Mouse (Mus musculus): ENCODE results near the gene Stard3.

GRCm38 (mm10) chr11:98325821-98326218 lies 32.3 kb upstream of the Stard3 start:
- TF ChIP-seq POLR2A (IDR thresholded peaks at IDR 0.05; ENCODE audit: low read depth, low read length) (no peak), EP300 (IDR thresholded peaks at IDR 0.05; ENCODE audit: low read length) (no peak), MAFK (IDR thresholded peaks at IDR 0.05; ENCODE audit: insufficient replicate concordance, low read length) (no peak), ZKSCAN1 (IDR thresholded peaks at IDR 0.05; ENCODE audit: borderline replicate concordance, low read depth, low read length) (no peak), POLR2AphosphoS2 (IDR thresholded peaks at IDR 0.05; ENCODE audit: low read depth, low read length) (no peak), GABPA (IDR thresholded peaks at IDR 0.05; ENCODE audit: insufficient replicate concordance, low read depth, low read length) (no peak), TCF12 (IDR thresholded peaks at IDR 0.05; ENCODE audit: low read depth, low read length) (no peak), NELFE (IDR thresholded peaks at IDR 0.05; ENCODE audit: low read depth, low read length) (no peak), SIN3A (IDR thresholded peaks at IDR 0.05; ENCODE audit: low read length) (no peak), ZNF384 (IDR thresholded peaks at IDR 0.05; ENCODE audit: low read depth, low read length) (no peak), USF2 (conservative IDR thresholded peaks at IDR 0.05; ENCODE audit: low read depth, low read length) (no peak), CTCF (conservative IDR thresholded peaks at IDR 0.05 in 1 of 2, IDR thresholded peaks at IDR 0.05 in 1 of 2; ENCODE audit: low read depth in 2 of 2, low read length in 2 of 2) (no peak), PAX5 (IDR thresholded peaks at IDR 0.05; ENCODE audit: low read length) (no peak)

Data from CH12.LX (cell line).